Mouse (Mus musculus) lung, embryonic 14.5 days (tissue): ENCODE measurements around the gene Vav1. TPM values are rescaled to one million over a fixed set of nuclear protein-coding genes. Genes with fewer than 3 reads are reported as not detected.

Experiments
- ATAC-seq: fragments of 200-750 bp; cut with Nextera tagmentation; 2 replicates; pipeline ENCODE4 v1.8.0; 2017; ENCODE audit warnings: mild to moderate bottlenecking, moderate TSS enrichment, moderate library complexity; ENCODE audit not compliant: insufficient read depth
- DNase-seq: peaks from one replicate; pipeline ENCODE4 v3.0.0-alpha.2; 2015
- H3K27ac ChIP-seq: fragments of 300-500 bp; sonication (generic); 2 replicates; pipeline ENCODE4 v1.5.1; 2014; ENCODE audit warnings: low read depth, mild to moderate bottlenecking, moderate library complexity
- H3K27me3 ChIP-seq: fragments of 300-500 bp; sonication (generic); 2 replicates; pipeline ENCODE4 v1.6.1; 2014; ENCODE audit warnings: low read length, control low read depth; ENCODE audit not compliant: insufficient read depth
- H3K36me3 ChIP-seq: fragments of 300-500 bp; sonication (generic); 2 replicates; pipeline ENCODE4 v1.6.1; 2014; ENCODE audit warnings: control low read depth; ENCODE audit not compliant: insufficient read depth
- H3K4me1 ChIP-seq: fragments of 300-500 bp; sonication (generic); 2 replicates; pipeline ENCODE4 v1.6.1; 2014; ENCODE audit warnings: antibody characterized with exemption, control low read depth; ENCODE audit not compliant: insufficient read depth
- H3K4me2 ChIP-seq: fragments of 300-500 bp; sonication (generic); 2 replicates; pipeline ENCODE4 v1.6.1; 2014; ENCODE audit warnings: mild to moderate bottlenecking
- H3K4me3 ChIP-seq: fragments of 300-500 bp; sonication (generic); 2 replicates; pipeline ENCODE4 v1.5.1; 2014; ENCODE audit warnings: low read depth, low read length
- H3K9ac ChIP-seq: fragments of 300-500 bp; sonication (generic); 2 replicates; pipeline ENCODE4 v1.6.1; 2014
- H3K9me3 ChIP-seq: fragments of 300-500 bp; sonication (generic); 2 replicates; pipeline ENCODE4 v1.6.1; 2016; ENCODE audit warnings: low read depth, low read length, control low read depth
- CTCF ChIP-seq: IDR thresholded peaks from 2 replicates; pipeline ENCODE4 v1.5.1; 2016; ENCODE audit warnings: antibody characterized with exemption, low read depth
- WGBS: fragments of 180-500 bp; shearing (Covaris S2); extraction: QIAGEN DNeasy Blood & Tissue Kit; methylation state at CpG from one replicate; pipeline ENCODE4 v1.1.7; 2014; 5-methylcytosine and 5-hydroxymethylcytosine counted together
- polyA plus RNA-seq: library from polyadenylated mRNA; unstranded; fragments of >200 nt; fragmentation: Nextera tagmentation; extraction: Ambion mirVana; gene quantifications from 2 replicates; pipeline ENCODE4 v1.2.1, GENCODE M21; 2014

The Vav1 gene
- polyA plus RNA-seq, 1 experiment from 2014 or later = 2.7 TPM

- H3K9ac ChIP-seq = peak overlapping the region; percentile 64
- TF ChIP-seq CTCF = peak; percentile 13; the same call in 1 of the 2 replicates
- peak overlapping the region; percentile 85 for H3K4me2 ChIP-seq
- WGBS = under 1% methylated on average over 46 of the region's 46 CpGs
- peak overlapping the region; percentile 77 for H3K4me3 ChIP-seq
- peak; percentile 98 for DNase-seq
- H3K27me3 ChIP-seq = no peaks in the 10 kb centered on the region
- ATAC-seq = peak; percentile 92
- H3K9me3 ChIP-seq = no peaks in the 10 kb centered on the region
- peaks cover 24% of the 10 kb centered on the region for H3K36me3 ChIP-seq
- peaks cover 3% of the 10 kb centered on the region; the same call in 1 of the 2 replicates for H3K4me1 ChIP-seq
- H3K27ac ChIP-seq = peak overlapping the region; percentile 85
These were observed 31.3 kb upstream of the Vav1 start for GRCm38 (mm10) chr17:57247393-57248200.

- Histone ChIP-seq H3K36me3 (peaks cover 22% of the 10 kb centered on the region), H3K27me3 (no peaks in the 10 kb centered on the region), H3K4me3 (peak within 1 kb of the TSS; percentile 77), H3K4me1 (peaks cover 3% of the 10 kb centered on the region; the same call in 1 of the 2 replicates), H3K4me2 (peak within 1 kb of the TSS; percentile 85), H3K9me3 (no peaks in the 10 kb centered on the region), H3K27ac (peak within 1 kb of the TSS; percentile 85), H3K9ac (peak within 1 kb of the TSS; percentile 76)
- 2% methylated on average over 12 of the region's 12 CpGs for WGBS
- peak; percentile 89 for TF ChIP-seq CTCF
- ATAC-seq = peak; percentile 59
- DNase-seq = peak; percentile 92
These were observed 30.6 kb upstream of the Vav1 start, which contains the start of gene Gpr108 for GRCm38 (mm10) chr17:57248201-57248699. Gpr108 (minus strand) TSS chr17:57248446.

GRCm38 (mm10) chr17:57248771-57249170 is 30.1 kb upstream of the Vav1 start:
- Histone ChIP-seq H3K36me3 (peaks cover 24% of the 10 kb centered on the region), H3K27ac (peak overlapping the region; percentile 71), H3K4me1 (peaks cover 3% of the 10 kb centered on the region; the same call in 1 of the 2 replicates), H3K27me3 (no peaks in the 10 kb centered on the region), H3K9me3 (no peaks in the 10 kb centered on the region), H3K4me2 (peak overlapping the region; percentile 85), H3K4me3 (peak overlapping the region; percentile 77), H3K9ac (peak overlapping the region; percentile 47; the same call in 1 of the 2 replicates)
- ATAC-seq = no peak
- DNase-seq = no peak
- TF ChIP-seq CTCF = no peak
- WGBS = 7% methylated on average over 13 of the region's 13 CpGs

- peaks cover 3% of the 10 kb centered on the region; the same call in 1 of the 2 replicates for H3K4me1 ChIP-seq
- no peaks in the 10 kb centered on the region for H3K27me3 ChIP-seq
- peak within 1 kb of the TSS; percentile 77 for H3K4me3 ChIP-seq
- H3K9ac ChIP-seq = peak within 1 kb of the TSS; percentile 76
- DNase-seq (peak; percentile 97), ATAC-seq (peak; percentile 26)
- H3K9me3 ChIP-seq = no peaks in the 10 kb centered on the region
- peaks cover 26% of the 10 kb centered on the region for H3K36me3 ChIP-seq
- no peak for TF ChIP-seq CTCF
- peak within 1 kb of the TSS; percentile 79 for H3K27ac ChIP-seq
- H3K4me2 ChIP-seq = peak within 1 kb of the TSS; percentile 85
- WGBS = under 1% methylated on average over 52 of the region's 52 CpGs
These were observed 29.4 kb upstream of the Vav1 start, which contains the start of gene Trip10 for GRCm38 (mm10) chr17:57249186-57250181. Trip10 (plus strand) TSS chr17:57249455.

GRCm38 (mm10) chr17:57250461-57251160 is 28.3 kb upstream of the Vav1 start:
- no peaks in the 10 kb centered on the region for H3K9me3 ChIP-seq
- H3K4me2 ChIP-seq = peak overlapping the region; percentile 85
- WGBS = 2% methylated on average over 33 of the region's 33 CpGs
- peak overlapping the region; percentile 76 for H3K9ac ChIP-seq
- peak overlapping the region; percentile 77 for H3K4me3 ChIP-seq
- ATAC-seq = no peak
- peak overlapping the region; percentile 58 for H3K27ac ChIP-seq
- TF ChIP-seq CTCF = no peak
- peaks cover 3% of the 10 kb centered on the region; the same call in 1 of the 2 replicates for H3K4me1 ChIP-seq
- peaks cover 26% of the 10 kb centered on the region for H3K36me3 ChIP-seq
- DNase-seq = peak; percentile 57
- no peaks in the 10 kb centered on the region for H3K27me3 ChIP-seq

- H3K27me3 ChIP-seq = no peaks in the 10 kb centered on the region
- TF ChIP-seq CTCF = no peak
- peaks cover 35% of the 10 kb centered on the region for H3K36me3 ChIP-seq
- DNase-seq (no peak), ATAC-seq (no peak)
- no peaks in the 10 kb centered on the region for H3K4me1 ChIP-seq
- H3K9ac ChIP-seq = no peak overlapping the region
- H3K4me3 ChIP-seq = peak overlapping the region; percentile 77; the same call in 1 of the 2 replicates
- WGBS = 94% methylated on average over 3 of the region's 3 CpGs
- H3K9me3 ChIP-seq = no peaks in the 10 kb centered on the region
- no peak overlapping the region for H3K27ac ChIP-seq
- peak overlapping the region; percentile 85 for H3K4me2 ChIP-seq
These were observed 27.5 kb upstream of the Vav1 start for GRCm38 (mm10) chr17:57251431-57251830.
